Mouse (Mus musculus) G1E (cell line): ENCODE data around the gene Coro1c.

Experiments used
- CTCF ChIP-seq: IDR thresholded peaks from 2 replicates; pipeline ENCODE4 v1.5.1; 2012; ENCODE audit warnings: low read depth, low read length, inconsistent platforms, mixed read lengths
- GATA1 ChIP-seq: IDR thresholded peaks from 2 replicates; pipeline ENCODE4 v1.6.1; 2012; ENCODE audit warnings: borderline replicate concordance, low read length, inconsistent platforms, mixed read lengths
- POLR2AphosphoS5 ChIP-seq: IDR thresholded peaks from 2 replicates; pipeline ENCODE4 v1.6.1; 2012; ENCODE audit warnings: low read depth, low read length, inconsistent platforms; ENCODE audit not compliant: insufficient replicate concordance
- TAL1 ChIP-seq: conservative IDR thresholded peaks from 2 replicates; pipeline ENCODE4 v1.6.1; 2012; ENCODE audit warnings: low read depth, low read length, inconsistent platforms, mixed read lengths

GRCm38 (mm10) chr5:113899543-113899942 is 9.0 kb downstream of the Coro1c start:
- TF ChIP-seq CTCF (no peak), TAL1 (no peak), POLR2AphosphoS5 (no peak), GATA1 (no peak)
